Mouse (Mus musculus): ENCODE results near the gene Zbtb18.

DNA sequence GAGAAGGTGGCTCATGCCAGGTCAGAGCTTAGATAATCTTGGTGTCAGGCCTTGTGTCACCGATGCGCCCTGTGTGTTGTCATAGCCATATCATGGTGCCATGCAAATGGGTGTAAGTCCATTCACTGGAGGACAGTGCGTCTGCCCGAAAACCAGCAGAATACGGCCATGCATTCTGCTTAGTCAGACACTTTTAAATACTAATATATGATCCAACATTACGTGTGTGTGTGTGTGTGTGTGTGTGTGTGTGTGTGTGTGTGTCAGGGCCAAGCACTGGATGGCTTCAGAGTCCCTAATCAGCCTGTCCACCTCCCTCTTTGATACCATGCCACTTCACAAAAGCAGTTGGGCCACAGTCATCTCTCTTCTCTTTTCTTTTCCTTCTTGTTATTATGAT, 15.8 kb downstream of the Zbtb18 start:
- no peak for TF ChIP-seq POLR2A (IDR thresholded peaks at IDR 0.05; ENCODE audit: insufficient read depth, low read depth, low read length)
- no peak for TF ChIP-seq CTCF (IDR thresholded peaks at IDR 0.05; ENCODE audit: insufficient read depth, low read depth, low read length)

Measured in olfactory bulb, adult 2 months (tissue).